Mouse (Mus musculus): ENCODE measurements at regions not wholly inside any gene's neighbourhood (a gene's known extent, or its start where the extent isn't known, plus 50 kb on each side); places are given as distances from the start of the nearest gene placed in this dataset.

GRCm38 (mm10) chr4:152928422-152928985 lies 450.8 kb upstream of the Kcnab2 start:
- DNase-seq (ENCODE audit: low spot score): no peak

GRCm38 (mm10) chr4:152920261-152920660 lies 442.6 kb upstream of the Kcnab2 start:
- no peak for DNase-seq (ENCODE audit: low spot score)

- no peak for DNase-seq (ENCODE audit: low spot score)
These were observed 442.2 kb upstream of the Kcnab2 start for GRCm38 (mm10) chr4:152919851-152920250.

- DNase-seq (ENCODE audit: low spot score): no peak
These were observed 438.9 kb upstream of the Kcnab2 start for GRCm38 (mm10) chr4:152916576-152916975.

GRCm38 (mm10) chr4:152913497-152913896 lies 435.8 kb upstream of the Kcnab2 start:
- DNase-seq (ENCODE audit: low spot score): no peak

GRCm38 (mm10) chr4:152912846-152913245 lies 435.2 kb upstream of the Kcnab2 start:
- no peak for DNase-seq (ENCODE audit: low spot score)

- DNase-seq (ENCODE audit: low spot score): no peak
These were observed 430.6 kb upstream of the Kcnab2 start for GRCm38 (mm10) chr4:152908235-152908634.

GRCm38 (mm10) chr4:152902851-152903250 lies 425.2 kb upstream of the Kcnab2 start:
- no peak for DNase-seq (ENCODE audit: low spot score)

- DNase-seq (ENCODE audit: low spot score): no peak
These were observed 422.4 kb upstream of the Kcnab2 start for GRCm38 (mm10) chr4:152900049-152900448.

- DNase-seq (ENCODE audit: low spot score): no peak
These were observed 417.4 kb upstream of the Kcnab2 start for GRCm38 (mm10) chr4:152895076-152895475.

- no peak for DNase-seq (ENCODE audit: low spot score)
These were observed 415.3 kb upstream of the Kcnab2 start for GRCm38 (mm10) chr4:152892997-152893396.

GRCm38 (mm10) chr4:152889211-152889610 lies 411.5 kb upstream of the Kcnab2 start:
- no peak for DNase-seq (ENCODE audit: low spot score)

GRCm38 (mm10) chr4:152888306-152888705 lies 410.6 kb upstream of the Kcnab2 start:
- DNase-seq (ENCODE audit: low spot score): no peak

GRCm38 (mm10) chr4:152886773-152887172 lies 409.1 kb upstream of the Kcnab2 start:
- no peak for DNase-seq (ENCODE audit: low spot score)

GRCm38 (mm10) chr4:152881433-152881930 lies 403.8 kb upstream of the Kcnab2 start:
- DNase-seq (ENCODE audit: low spot score): no peak

GRCm38 (mm10) chr4:152880368-152880767 lies 402.7 kb upstream of the Kcnab2 start:
- DNase-seq (ENCODE audit: low spot score): no peak

GRCm38 (mm10) chr4:152878941-152879340 lies 401.3 kb upstream of the Kcnab2 start:
- DNase-seq (ENCODE audit: low spot score): no peak

GRCm38 (mm10) chr4:152878401-152878800 lies 400.7 kb upstream of the Kcnab2 start:
- DNase-seq (ENCODE audit: low spot score): no peak

- DNase-seq (ENCODE audit: low spot score): no peak
These were observed 392.4 kb upstream of the Kcnab2 start for GRCm38 (mm10) chr4:152870046-152870445.

- no peak for DNase-seq (ENCODE audit: low spot score)
These were observed 388.2 kb upstream of the Kcnab2 start for GRCm38 (mm10) chr4:152865894-152866293.

GRCm38 (mm10) chr4:152862818-152863614 lies 385.3 kb upstream of the Kcnab2 start:
- DNase-seq (ENCODE audit: low spot score): no peak

- DNase-seq (ENCODE audit: low spot score): no peak
These were observed 381.5 kb upstream of the Kcnab2 start for GRCm38 (mm10) chr4:152859161-152859560.

GRCm38 (mm10) chr4:152850147-152850546 lies 372.5 kb upstream of the Kcnab2 start:
- DNase-seq (ENCODE audit: low spot score): no peak

GRCm38 (mm10) chr4:152836080-152836479 lies 358.4 kb upstream of the Kcnab2 start:
- no peak for DNase-seq (ENCODE audit: low spot score)
